Mouse (Mus musculus): ENCODE measurements around the gene Aldh3b1.

- TF ChIP-seq GATA1 (IDR thresholded peaks at IDR 0.05; ENCODE audit: borderline replicate concordance, low read length) (no peak), FLI1 (IDR thresholded peaks at IDR 0.05; ENCODE audit: low read length) (no peak)
Observed at GRCm38 (mm10) chr19:3924190-3924589, 5.4 kb downstream of the Aldh3b1 start.

All from megakaryocyte, embryonic 14.5 days (primary cell).